Mouse (Mus musculus): ENCODE measurements around the gene Magi2. TPM values are rescaled to one million over a fixed set of nuclear protein-coding genes. Genes with fewer than 3 reads are reported as not detected.

Magi2 gene
- polyA plus RNA-seq, 1 experiment from 2014 or later, result 0.78 TPM

DNA sequence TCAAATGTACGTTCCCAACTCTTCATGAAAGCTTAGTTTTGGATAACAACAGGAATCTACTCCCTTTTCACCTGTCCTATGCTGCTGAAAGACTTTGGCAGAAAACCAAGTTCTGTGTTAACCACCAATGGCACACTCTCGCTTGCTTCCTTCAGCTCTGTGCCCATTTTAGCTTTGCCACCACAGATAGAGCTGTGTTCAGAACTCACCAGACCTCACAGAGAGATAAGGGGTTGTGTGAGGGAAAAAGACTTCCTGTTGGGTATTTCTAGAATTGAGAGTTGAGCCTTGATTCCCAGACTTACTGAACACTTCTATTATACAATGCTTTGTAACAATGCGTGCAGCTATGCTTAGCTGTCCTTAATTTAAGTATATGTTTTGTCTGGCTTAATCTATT, 705.3 kb downstream of the Magi2 start:
- no peak for DNase-seq (ENCODE audit: low spot score)

DNA sequence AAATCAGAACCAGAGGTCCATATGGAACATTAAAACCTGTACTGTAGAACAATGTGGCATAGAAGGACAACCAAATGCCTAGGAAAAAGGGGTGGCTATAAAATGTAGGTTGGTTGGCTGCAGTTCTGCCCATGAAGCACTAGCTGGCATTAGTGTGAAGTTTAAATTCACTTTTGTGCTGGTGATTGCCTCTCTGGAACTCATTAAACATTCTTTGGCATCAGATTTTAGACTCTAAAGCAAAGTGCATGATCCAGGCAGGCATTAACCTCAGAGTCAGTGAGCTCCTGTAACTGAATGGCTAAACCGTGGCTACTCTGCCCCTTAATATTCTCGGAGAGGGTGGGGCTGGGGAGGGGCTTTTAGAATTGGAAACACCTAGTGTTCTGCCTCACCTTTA, 706.4 kb downstream of the Magi2 start:
- no peak for DNase-seq (ENCODE audit: low spot score)

DNA sequence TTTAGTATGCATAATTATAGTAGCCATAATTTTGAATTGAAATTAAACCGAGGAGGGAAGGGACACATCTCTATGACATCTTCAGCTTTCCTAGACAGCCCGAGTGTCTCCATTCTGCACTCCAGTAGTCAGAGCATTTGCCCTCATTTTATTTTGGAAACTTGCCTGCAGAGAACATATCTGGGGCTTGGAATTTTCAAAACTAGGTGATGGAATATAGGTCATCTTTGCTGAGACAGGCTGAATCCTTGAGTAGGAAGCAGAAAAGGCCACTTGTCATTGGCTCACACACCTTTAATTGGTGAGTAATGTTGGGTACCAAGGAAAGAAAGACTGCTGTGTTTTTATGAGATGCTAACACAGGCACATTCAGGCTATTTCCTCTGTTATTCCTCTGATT, 724.3 kb downstream of the Magi2 start:
- DNase-seq (ENCODE audit: low spot score), result no peak

DNA sequence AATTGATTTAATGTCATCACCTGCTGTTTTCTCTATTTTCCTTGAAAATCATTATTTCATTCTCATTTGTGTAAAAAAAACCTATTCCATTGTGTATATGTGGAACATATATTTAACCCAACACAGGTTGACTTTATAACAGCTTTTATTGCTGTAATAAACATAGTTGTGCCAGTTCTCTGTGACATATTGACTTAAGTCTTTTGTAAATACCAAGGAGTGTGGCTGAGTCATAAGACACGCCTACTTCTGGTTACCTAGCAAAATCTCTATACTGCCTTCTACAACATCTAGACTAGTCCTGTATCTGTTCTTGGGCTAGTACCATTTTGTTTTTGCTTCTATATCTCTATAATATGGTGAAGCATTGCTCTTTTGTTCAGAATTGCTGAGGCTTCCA, 737.3 kb downstream of the Magi2 start:
- no peak for DNase-seq (ENCODE audit: low spot score)

DNA sequence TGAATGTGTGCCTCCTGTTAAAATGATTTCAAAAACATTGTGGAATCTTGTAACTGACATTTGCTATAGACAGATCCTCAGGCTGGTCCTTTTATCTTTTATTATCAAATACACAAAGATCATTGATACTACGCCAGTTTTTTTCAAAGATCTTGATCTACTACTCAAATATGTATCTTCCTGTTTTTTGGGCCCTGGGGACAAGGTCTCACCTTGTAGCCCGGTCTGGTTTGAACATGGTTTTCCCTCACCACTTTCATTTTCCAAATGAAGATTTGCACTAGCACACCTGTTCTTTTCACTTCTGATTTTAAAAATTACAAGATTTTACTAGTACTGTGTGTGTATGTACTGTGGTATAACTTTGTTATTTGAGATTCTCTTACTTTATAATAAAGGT, 745.9 kb downstream of the Magi2 start:
- no peak for DNase-seq (ENCODE audit: low spot score)

DNA sequence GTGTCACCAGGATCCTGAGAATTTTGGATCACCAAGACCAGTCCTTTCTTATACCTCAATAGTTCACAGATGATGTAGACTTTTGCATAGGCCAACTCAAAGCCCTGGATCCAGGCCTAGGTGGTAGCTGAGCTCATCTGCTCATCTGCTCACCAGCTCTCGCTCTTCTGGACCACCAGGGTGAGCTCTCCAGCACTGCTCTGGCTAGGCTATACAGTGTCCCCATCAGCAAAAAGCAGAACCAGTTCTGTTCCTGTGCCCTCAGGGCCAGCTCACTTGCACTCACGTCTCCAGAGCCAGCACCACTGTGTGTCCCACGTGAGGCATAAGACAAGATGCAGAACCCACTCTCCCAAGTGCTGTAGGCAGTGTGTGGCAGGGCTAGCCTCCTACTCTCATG, 747.0 kb downstream of the Magi2 start:
- no peak for DNase-seq (ENCODE audit: low spot score)

DNA sequence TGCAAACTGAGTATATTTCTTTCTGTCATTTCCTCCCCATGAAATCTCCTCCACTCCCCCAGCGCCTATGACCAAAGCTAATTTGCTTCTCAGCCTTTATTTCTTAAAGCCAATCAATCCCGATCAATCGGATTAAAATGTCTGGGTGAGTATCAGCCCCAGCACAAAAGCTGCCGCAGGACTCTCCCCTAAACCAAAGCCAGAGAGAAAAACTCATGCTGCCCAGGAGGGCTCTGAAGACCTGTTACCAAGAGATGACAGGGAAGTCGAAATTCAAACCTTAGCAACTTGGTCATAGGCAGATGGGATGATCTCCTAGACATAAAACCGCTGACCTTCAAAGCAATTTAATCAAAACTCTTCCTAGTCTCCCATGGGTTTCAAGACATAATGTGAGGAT, 754.7 kb downstream of the Magi2 start:
- no peak for DNase-seq (ENCODE audit: low spot score)

- DNase-seq (ENCODE audit: low spot score), result no peak
These were observed 755.2 kb downstream of the Magi2 start for GRCm38 (mm10) chr5:19982031-19982430.

DNA sequence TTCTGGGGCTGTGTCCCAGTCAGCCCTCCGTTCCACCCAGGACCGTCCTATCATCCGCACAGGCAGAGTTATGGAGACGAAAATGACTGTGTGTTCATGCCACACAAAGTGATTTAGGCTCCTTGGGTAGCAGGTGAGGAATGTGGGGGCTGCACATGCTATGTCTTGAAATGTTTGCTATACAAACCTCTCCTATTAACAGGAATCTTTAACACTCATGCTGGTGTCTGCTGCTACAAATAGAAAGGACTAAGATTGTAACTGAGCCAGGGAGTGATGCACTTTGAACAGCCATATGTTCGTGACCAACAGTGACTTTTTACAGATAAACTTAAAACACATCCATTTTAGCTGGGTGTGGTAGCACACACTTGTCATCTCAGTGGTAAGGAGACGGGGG, 772.6 kb downstream of the Magi2 start:
- DNase-seq (ENCODE audit: low spot score), result no peak

GRCm38 (mm10) chr5:19999912-20000311, 773.1 kb downstream of the Magi2 start:
- DNase-seq (ENCODE audit: low spot score), result no peak

DNA sequence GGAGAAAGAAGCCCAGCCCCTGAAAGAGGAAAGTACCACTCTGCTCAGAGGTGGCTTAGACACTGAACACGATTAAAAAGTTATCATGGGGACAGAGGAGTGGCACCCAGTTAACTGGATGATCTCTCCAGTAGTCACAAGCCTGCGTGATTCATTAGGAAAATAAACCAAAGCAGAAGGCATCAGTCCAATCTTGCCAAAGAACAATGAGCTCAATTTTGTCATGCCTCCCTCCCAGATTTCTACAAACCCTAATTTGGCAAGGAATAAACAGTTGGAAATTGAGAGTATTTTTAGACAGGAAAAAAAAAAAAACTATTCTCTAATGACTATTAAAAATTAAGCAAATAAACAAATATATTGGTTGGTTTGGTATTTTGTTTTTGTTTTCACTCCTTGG, 779.8 kb downstream of the Magi2 start:
- no peak for DNase-seq (ENCODE audit: low spot score)

- no peak for DNase-seq (ENCODE audit: low spot score)
These were observed 780.4 kb downstream of the Magi2 start for GRCm38 (mm10) chr5:20007246-20007645.

DNA sequence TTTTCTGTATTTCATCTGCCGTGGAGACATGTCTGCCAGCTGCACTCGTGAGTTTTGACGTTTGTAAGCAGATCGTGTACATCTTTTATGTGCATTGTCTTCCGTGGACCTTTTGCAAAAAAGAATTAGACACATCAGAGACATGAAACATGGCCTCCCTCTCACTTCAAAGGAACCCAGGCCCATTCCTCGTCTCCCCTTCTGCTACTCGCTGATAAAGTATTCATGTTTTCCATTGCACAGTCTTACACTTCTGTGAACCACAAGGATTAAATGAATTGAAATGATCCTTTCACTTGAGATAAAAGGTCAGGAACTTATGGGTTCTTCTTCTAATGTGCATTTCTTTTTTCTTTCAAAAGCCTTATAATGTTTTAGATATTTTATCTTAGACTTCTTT, 783.4 kb downstream of the Magi2 start:
- DNase-seq (ENCODE audit: low spot score), result no peak

DNA sequence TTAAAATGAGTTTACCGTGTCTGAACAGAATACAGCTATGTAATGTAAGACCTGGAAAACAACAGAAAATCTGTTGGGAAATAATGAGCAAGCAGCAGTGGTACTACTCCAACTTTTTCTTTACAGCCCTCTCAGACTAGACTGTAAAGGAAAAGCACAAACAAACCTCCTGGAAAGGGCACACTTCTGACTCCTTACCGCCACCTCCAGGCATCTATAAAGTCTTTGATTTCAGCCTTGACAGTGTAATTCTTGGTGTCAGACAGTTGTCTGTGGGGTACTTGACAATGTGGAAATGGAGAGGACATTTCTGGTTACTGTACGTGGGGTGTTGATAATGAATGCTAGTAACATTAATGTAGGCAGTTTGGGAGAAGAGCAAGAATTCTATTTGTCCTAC, 791.2 kb downstream of the Magi2 start:
- no peak for DNase-seq (ENCODE audit: low spot score)

- DNase-seq (ENCODE audit: low spot score), result no peak
These were observed 819.8 kb downstream of the Magi2 start for GRCm38 (mm10) chr5:20046649-20047048.

- DNase-seq (ENCODE audit: low spot score), result no peak
These were observed 821.5 kb downstream of the Magi2 start for GRCm38 (mm10) chr5:20048386-20048785.

DNA sequence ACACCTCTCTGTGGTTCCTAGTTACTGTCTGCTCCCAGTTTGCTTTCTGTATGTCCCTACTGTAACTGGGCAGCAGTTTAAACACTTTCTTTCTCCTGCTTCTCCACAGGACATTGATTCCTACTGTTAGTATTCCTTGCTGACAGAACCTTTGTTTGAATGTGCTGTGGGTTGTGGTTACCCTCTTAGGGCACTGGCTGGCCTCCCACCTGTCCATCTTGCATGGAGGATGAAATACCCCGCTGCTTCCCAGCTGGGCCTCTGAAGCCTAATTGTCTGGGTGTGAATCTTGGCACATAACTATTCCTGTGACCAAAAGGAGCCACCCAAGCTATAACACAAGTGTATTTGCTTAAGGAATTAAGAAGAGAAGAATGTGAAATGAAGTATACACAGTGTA, 823.4 kb downstream of the Magi2 start:
- no peak for DNase-seq (ENCODE audit: low spot score)

- DNase-seq (ENCODE audit: low spot score), result no peak
These were observed 828.2 kb downstream of the Magi2 start for GRCm38 (mm10) chr5:20055000-20055399.

DNA sequence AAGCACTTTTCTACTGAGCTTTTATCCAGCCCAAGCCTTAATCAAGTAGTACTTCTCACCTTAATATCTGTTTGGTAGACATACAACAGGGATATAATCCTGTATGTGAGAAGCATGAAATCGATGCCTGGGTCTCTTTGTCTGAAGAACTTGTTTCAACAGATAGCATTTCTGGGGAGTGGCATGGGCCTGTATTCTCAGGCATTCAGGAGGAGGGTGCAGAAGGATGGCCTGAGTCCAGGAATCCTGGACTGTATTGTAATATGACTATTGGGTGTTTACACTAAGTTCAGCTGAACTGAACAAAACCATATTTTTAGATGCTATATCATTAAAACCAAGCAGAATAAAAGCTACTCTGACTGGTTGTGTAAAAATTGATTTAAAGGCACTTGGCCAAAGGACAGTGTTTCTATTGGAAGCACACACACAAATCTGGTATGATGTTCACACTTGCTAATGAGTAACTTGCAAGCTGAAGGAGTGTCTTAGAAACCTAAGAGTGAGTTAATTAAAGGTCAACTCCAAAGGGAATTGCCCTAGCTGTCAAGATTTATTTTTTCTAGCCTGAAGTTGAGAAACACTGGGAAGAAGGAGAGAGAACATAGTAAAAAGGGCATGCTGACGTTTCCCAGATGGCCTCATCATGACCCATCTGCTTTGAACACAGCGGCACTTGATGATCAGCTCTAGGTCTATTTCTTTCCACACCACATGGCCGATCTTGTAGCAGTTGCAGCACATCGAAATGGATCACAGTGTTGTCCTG, 829.4 kb downstream of the Magi2 start:
- no peak for DNase-seq (ENCODE audit: low spot score)

GRCm38 (mm10) chr5:20056856-20057255, 830.0 kb downstream of the Magi2 start:
- DNase-seq (ENCODE audit: low spot score), result no peak

- DNase-seq (ENCODE audit: low spot score), result no peak
These were observed 835.2 kb downstream of the Magi2 start for GRCm38 (mm10) chr5:20062011-20062410.

GRCm38 (mm10) chr5:20065081-20065480, 838.2 kb downstream of the Magi2 start:
- no peak for DNase-seq (ENCODE audit: low spot score)

GRCm38 (mm10) chr5:20068496-20068895, 841.7 kb downstream of the Magi2 start:
- no peak for DNase-seq (ENCODE audit: low spot score)

All from thymus, postnatal 0 days (tissue).